Mouse (Mus musculus) Muller cell, postnatal 12 days (primary cell): ENCODE data around the gene Gm49393.
"Not testable (repeated sequence)": the region's sequence is repeated elsewhere in the genome, so short reads cannot be mapped to it uniquely, and the experiment has no call there.

Experiments used
- DNase-seq: peaks from one replicate; pipeline ENCODE4 v3.0.0-alpha.2; 2015; ENCODE audit errors: inconsistent ontology term

The Gm49393 gene

DNA sequence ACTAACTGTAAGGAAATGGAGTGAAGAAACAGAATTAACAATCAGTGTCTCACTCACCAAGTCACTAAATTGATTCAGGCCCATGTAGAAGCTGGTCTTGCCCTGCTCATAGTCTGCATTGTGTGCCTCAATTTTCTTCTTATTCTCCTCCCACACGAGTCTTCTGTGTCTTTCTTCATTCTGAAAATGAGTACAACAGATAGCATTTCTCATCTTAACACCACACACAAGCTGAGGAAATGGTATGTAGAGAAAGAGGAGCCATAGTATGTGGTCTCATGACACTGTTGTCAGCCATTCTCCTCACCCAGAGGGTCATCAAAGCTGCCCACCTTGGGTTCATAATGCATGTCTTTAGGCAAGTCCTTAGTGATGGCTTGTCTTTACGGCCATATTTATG, at the start of gene Gm49393:
Gm49393 (minus strand) TSS at position 101 of the 400 bp plus-strand sequence.
- not testable (repeated sequence) for DNase-seq

GRCm38 (mm10) chr13:60972319-60972718, 36.9 kb upstream of the Gm49393 start:
- DNase-seq = not testable (repeated sequence)

DNA sequence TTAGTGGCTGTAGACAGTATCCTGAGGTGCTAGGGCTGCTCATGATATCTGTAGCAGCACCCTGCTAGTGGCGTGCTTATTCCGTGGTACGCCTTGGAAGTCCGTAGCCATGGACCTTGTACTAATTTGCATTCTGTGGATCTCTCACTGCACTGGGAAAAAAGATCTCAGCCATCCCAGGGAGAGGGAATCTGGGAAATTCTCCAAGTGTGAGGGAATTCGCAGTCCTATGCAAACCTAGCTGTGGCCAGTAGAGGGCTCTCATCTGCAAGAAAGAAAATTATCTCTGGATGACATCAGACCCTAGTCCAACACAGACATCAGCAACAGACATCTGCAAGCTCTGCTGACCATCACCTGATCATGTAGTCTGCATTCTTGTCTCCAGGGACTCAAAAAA, 28.6 kb upstream of the Gm49393 start:
- not testable (repeated sequence) for DNase-seq

DNA sequence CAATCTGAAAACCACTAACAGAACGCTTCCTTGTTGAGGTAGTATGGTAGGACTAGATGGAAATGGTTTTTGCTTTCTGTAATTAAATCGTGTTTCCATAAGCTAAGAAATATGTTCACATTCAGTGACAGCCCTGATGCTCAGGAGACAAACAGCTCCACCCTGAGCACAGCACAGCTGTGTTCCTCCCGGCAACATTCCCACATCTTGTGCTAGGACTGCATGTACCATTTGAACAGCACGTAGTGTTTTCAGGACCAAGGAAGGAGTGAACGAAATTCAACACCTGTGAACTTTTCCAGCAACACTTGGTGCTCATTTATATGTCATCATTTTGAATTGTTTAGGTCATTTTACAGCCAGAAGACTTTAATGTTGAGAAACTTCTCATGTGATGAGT, 26.3 kb upstream of the Gm49393 start:
- DNase-seq = no peak

DNA sequence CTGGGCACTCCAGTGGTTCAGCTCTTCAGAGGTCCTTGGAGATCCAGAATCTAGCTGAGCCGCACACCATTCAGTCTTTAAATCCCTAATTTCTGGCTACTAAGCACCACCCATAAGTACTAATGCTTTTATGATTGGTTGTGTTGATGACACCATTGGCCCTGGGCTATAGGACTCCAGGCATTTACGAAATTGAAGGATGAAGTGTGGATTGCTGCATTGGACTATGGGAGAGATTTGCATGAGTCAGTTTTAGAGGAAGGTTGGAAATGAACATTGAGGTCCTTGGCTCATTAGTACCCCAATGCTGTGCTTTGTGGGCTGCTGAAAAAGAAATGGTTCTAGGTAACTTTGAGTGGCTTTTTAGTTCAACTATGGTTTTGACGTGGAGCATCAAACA, 6.5 kb upstream of the Gm49393 start, which contains the start of gene Tpbpa:
Tpbpa (minus strand) TSS at position 101 of the 400 bp plus-strand sequence.
- not testable (repeated sequence) for DNase-seq

GRCm38 (mm10) chr13:60936500-60936901, 1.1 kb upstream of the Gm49393 start, which contains the start of the genes Gm49391 and Ctla2a:
Gm49391 (minus strand) TSS chr13:60936571.
Ctla2a (minus strand) TSS chr13:60936625.
- peak; percentile 1 for DNase-seq

DNA sequence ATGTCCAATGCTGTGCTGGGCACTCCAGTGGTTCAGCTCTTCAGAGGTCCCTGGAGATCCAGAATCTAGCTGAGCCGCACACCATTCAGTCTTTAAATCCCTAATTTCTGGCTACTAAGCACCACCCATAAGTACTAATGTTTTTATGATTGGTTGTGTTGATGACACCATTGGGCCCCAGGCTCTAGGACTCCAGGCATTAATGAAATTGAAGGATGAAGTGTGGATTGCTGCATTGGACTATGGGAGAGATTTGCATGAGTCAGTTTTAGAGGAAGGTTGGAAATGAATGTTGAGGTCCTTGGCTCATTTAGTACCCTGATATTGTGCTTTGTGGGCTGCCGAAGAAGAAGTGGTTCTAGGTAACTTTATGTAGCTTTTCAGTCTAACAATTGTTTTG, 30.6 kb downstream of the Gm49393 start, which contains the start of gene Tpbpb:
Tpbpb (minus strand) TSS at position 101 of the 400 bp plus-strand sequence.
- DNase-seq = not testable (repeated sequence)

DNA sequence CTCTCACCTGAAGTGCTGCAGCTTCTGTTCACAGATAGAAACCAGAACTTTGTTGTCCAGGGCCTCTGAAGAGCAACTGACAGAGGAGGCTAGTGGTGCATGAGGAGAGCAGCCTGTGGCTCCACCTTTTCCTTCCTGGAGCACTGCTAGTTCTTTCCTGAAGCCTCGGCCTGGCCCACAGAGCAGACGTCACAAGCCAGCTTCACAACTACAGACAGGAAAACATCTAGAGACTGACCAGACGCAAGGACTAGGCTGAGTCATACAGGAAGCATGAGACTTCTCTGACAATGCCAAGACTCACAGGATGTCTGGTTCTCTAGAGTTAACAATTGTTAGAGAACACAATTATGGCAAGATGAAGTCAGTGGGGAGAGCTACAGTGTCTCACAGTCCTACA, 38.1 kb downstream of the Gm49393 start, which contains the start of gene Ctla2b:
Ctla2b (minus strand) TSS at position 120 of the 400 bp plus-strand sequence.
- peak; percentile 67 for DNase-seq

DNA sequence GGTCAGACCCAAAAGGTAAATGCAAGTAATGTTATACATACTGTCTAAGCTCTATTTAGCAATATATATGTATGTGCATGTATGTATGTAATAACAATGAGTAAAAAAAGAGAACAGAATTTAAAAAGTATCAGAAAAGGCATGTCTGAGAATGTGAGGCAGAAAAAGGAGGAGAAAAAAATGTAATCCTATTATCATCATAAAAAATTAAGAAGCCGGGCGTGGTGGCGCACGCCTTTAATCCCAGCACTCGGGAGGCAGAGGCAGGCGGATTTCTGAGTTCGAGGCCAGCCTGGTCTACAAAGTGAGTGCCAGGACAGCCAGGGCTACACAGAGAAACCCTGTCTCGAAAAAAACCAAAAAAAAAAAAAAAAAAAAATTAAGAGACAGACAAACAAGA, 38.6 kb downstream of the Gm49393 start, which contains the start of gene Gm49392:
Gm49392 (minus strand) TSS at position 101 of the 400 bp plus-strand sequence.
- not testable (repeated sequence) for DNase-seq

DNA sequence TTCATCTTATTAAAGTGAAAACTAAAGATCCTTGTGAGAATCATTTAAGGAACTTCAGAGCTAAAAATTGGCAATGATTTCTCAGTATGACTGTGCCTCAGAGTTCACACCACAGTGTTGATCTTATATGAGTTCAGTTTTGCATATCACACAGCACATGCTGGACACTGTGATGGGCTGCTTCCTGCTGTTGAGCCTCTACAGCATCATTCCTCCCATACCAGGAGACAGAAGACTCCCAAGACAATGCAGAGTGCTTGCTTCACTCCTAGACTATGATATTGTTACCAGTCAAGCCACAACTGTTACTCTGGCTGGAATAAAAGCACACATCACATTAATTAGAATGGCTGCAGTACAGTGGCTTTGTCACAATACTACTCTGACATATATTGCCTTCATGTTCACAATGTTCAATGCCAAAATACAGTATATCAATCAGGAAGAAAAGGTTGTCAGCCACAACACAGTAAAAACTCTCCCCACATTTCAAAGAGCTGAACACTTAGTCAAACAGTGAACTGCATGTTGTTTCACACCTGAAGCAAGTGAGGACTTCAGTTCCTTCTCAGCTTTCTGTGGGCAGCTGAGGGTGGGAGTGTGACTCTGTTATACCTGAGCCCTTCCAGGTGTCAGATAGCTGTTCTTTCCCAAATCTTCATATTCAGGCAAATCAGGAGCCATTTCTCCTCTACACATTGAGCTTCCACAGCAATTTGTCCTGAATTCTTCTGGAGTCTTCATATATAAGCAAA, 39.8 kb downstream of the Gm49393 start:
- DNase-seq = no peak

DNA sequence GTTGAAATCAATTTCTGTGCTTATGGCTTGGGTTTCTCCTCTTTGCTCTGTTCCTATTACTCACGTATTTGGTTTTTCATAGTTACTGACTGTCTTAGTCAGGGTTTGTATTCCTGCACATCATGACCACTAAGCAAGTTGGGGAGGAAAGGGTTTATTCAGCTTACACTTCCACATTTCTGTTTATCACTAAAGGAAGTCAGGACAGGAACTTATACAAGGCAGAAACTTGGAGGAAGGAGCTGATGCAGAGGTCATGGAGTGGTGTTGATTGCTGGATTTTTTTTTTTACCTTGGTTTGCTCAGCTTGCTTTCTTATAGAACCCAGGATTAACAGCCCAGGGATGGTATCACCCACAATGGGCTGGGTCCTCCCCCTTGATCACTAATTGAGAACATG, 43.1 kb downstream of the Gm49393 start:
- no peak for DNase-seq

- DNase-seq = no peak
Observed at GRCm38 (mm10) chr13:60864281-60864680, 71.1 kb downstream of the Gm49393 start, which contains the start of gene 4930486L24Rik. 4930486L24Rik (minus strand) TSS chr13:60864475.

GRCm38 (mm10) chr13:60848241-60849120, 86.9 kb downstream of the Gm49393 start:
- DNase-seq = no peak

GRCm38 (mm10) chr13:60843153-60843552, 92.2 kb downstream of the Gm49393 start:
- DNase-seq = no peak

- no peak for DNase-seq
Observed at GRCm38 (mm10) chr13:60842703-60843102, 92.7 kb downstream of the Gm49393 start.

GRCm38 (mm10) chr13:60839353-60839902, 96.0 kb downstream of the Gm49393 start:
- DNase-seq = no peak

- DNase-seq = no peak
Observed at GRCm38 (mm10) chr13:60826052-60826451, 109.3 kb downstream of the Gm49393 start.

DNA sequence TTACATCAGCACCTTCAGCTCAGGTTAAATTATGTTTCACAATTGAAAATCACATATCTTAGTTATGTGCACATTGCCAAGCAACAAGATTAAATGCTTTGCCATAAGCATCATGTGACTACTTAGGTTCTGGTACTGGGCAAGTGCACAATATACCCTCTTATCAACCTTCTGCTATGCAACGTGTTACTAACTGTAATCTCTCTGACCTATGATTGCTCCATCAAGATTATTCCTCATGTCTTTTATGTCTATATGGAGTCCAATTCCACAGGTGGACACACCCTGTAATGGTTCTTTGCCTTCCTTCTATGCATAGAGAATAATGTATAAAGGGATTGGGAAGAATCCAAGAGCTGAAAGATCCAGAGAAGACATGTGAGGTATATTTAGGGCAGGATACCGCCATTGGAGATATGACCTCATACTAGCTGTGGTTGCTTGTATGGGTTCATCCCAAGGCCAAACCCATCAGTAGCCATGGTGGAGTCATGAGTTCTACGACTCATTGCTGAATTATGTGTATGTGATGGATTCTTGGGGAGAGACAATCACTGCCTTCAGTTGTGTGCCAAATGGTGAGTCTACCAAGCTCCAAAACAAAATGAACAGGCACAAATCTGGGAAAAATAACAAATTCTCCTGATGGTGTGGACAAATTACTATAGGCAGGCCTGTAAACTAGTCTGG, 114.8 kb downstream of the Gm49393 start:
- DNase-seq = peak; percentile 80

GRCm38 (mm10) chr13:60819469-60819868, 115.9 kb downstream of the Gm49393 start:
- peak; percentile 26 for DNase-seq

DNA sequence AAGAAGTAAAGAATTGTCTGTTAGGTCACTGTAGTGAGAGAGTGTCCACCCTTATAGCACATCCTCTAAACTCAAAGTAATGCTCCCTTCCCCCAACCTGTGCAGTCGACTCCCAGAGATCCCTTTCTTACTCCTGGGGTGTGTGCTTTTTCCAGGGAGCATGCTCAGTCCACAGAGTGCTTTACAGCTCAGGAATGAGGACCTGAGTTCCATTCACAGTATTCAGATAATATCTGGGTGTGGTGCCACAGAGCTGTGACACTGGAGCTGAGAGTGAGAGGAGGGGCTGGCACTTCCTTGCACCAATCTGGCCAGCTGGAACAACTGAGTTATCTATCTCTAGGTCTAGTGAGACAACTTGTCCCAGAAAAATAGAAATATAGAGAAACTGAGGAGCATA, 121.7 kb downstream of the Gm49393 start:
- no peak for DNase-seq

- DNase-seq = no peak
Observed at GRCm38 (mm10) chr13:60812768-60813167, 122.6 kb downstream of the Gm49393 start.
